Mouse (Mus musculus) inflammation-experienced regulatory T-cells, adult 6 months (primary cell): Measurements from ENCODE around the gene H2al1o. TPM values are rescaled to one million over a fixed set of nuclear protein-coding genes. Genes with fewer than 3 reads are reported as not detected.
"Not testable (repeated sequence)": the region's sequence is repeated elsewhere in the genome, so short reads cannot be mapped to it uniquely, and the experiment has no call there.

Source experiments
- ATAC-seq: one replicate; pipeline ENCODE4 v1.8.0; 2017
- polyA plus RNA-seq, 3 experiments: library from polyadenylated mRNA; unstranded; fragments of 100-300 nt; shearing (Covaris generic); gene quantifications; one replicate each; pipeline ENCODE4 v1.2.1; 2017

Gene H2al1o
- polyA plus RNA-seq = not detected

DNA sequence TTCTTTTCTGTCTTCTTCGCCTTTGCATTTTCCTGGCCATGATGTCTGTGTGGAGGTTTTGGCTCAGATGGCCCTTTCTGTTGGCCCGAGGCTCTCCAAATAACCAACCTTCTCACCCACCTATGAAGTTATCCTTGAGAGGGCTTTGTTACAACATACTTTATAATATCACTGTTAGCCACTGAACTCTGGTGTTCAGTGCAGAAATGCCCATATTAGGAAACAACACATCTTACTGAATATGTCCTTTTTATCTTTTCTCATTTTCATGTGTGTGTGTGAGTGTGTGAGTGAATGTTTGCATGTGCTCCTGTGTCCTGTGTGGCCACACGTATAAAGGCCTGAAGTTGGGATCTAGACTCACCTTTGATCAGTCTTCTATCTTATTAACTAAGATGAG, at the start of gene H2al1o:
H2al1o (minus strand) TSS at position 101 of the 400 bp plus-strand sequence.
- ATAC-seq = not testable (repeated sequence)

GRCm38 (mm10) chrX:9598036-9598435, 25.8 kb upstream of the H2al1o start:
- ATAC-seq = not testable (repeated sequence)

DNA sequence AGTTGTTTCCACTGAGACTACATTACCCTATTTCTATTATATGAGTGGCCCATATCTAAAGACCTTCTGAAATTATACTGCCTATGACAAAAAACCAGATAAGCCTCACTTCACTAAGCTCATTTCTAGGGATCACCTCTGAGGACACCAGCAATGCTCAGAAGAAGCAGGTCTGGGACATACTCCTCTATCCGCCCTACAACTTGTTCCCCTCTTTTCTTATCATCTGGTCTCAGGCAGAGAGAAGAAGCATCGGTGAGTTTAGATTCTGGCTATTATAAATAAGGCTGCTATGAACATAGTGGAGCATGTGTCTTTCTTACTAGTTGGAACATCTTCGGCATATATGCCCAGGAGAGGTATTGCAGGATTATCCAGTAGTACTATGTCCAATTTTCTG, 35.3 kb downstream of the H2al1o start:
- no peak for ATAC-seq

Other genes with a start within 250 kb of the H2al1o start
- gene H2al1k, start 221.8 kb downstream of the H2al1o start, polyA plus RNA-seq = not detected
- 10 to 100 TPM; 40.1 to 61.9 (median 61.8) TPM for gene Cybb, start 84.6 kb downstream of the H2al1o start, polyA plus RNA-seq
- 10 to 100 TPM; 52.5 to 66.7 (median 60.8) TPM for gene Dynlt3, start 90.6 kb upstream of the H2al1o start, polyA plus RNA-seq